Mouse (Mus musculus) limb, embryonic 14.5 days (tissue): ENCODE measurements around the gene Armc12. TPM values are rescaled to one million over a fixed set of nuclear protein-coding genes. Genes with fewer than 3 reads are reported as not detected.
A peak's percentile ranks its signal among the peaks of the same experiment; 100 is the strongest.

Source experiments
- ATAC-seq: fragments of 200-750 bp; cut with Nextera tagmentation; 2 replicates; pipeline ENCODE4 v1.8.0; 2017; ENCODE audit warnings: low read depth, moderate number of reproducible peaks, moderate TSS enrichment; ENCODE audit not compliant: low FRiP score
- DNase-seq: peaks from one replicate; pipeline ENCODE4 v3.0.0-alpha.2; 2015; ENCODE audit warnings: low spot score
- H3K27ac ChIP-seq: fragments of 300-500 bp; sonication (generic); replicated peaks from 2 replicates; pipeline ENCODE4 v1.5.1; 2014; ENCODE audit warnings: low read depth, mild to moderate bottlenecking, low read length, moderate library complexity, mixed read lengths
- H3K27me3 ChIP-seq: fragments of 300-500 bp; sonication (generic); 2 replicates; pipeline ENCODE4 v1.6.1; 2014; ENCODE audit warnings: low read length, mixed read lengths; ENCODE audit not compliant: control insufficient read depth, insufficient read depth
- H3K36me3 ChIP-seq: fragments of 300-500 bp; sonication (generic); 2 replicates; pipeline ENCODE4 v1.6.1; 2014; ENCODE audit warnings: mild to moderate bottlenecking, low read length, moderate library complexity, mixed read lengths; ENCODE audit not compliant: control insufficient read depth, insufficient read depth
- H3K4me1 ChIP-seq: fragments of 300-500 bp; sonication (generic); 2 replicates; pipeline ENCODE4 v1.6.1; 2014; ENCODE audit warnings: antibody characterized with exemption, low read length, mixed read lengths; ENCODE audit not compliant: control insufficient read depth, insufficient read depth
- H3K4me2 ChIP-seq: fragments of 300-500 bp; sonication (generic); replicated peaks from 2 replicates; pipeline ENCODE4 v1.6.1; 2014; ENCODE audit warnings: low read depth, mild to moderate bottlenecking, low read length, moderate library complexity; ENCODE audit not compliant: severe bottlenecking
- H3K4me3 ChIP-seq: fragments of 300-500 bp; sonication (generic); replicated peaks from 2 replicates; pipeline ENCODE4 v1.5.1; 2014; ENCODE audit warnings: low read length
- H3K9ac ChIP-seq: fragments of 300-500 bp; sonication (generic); 2 replicates; pipeline ENCODE4 v1.6.1; 2014; ENCODE audit warnings: mild to moderate bottlenecking, low read depth, low read length, moderate library complexity; ENCODE audit not compliant: severe bottlenecking
- H3K9me3 ChIP-seq: fragments of 300-500 bp; sonication (generic); 2 replicates; pipeline ENCODE4 v1.6.1; 2016; ENCODE audit warnings: low read length; ENCODE audit not compliant: control insufficient read depth
- POLR2A ChIP-seq: fragments of 200-500 bp; IDR thresholded peaks from 2 replicates; pipeline ENCODE4 v1.8.0; 2012; ENCODE audit warnings: inconsistent platforms, mild to moderate bottlenecking, moderate library complexity, borderline replicate concordance; ENCODE audit not compliant: insufficient read depth, insufficient read length; ENCODE audit errors: extremely low read depth
- WGBS: fragments of 180-500 bp; shearing (Covaris S2); extraction: QIAGEN DNeasy Blood & Tissue Kit; methylation state at CpG from one replicate; pipeline ENCODE4 v1.1.7; 2014; 5-methylcytosine and 5-hydroxymethylcytosine counted together
- polyA plus RNA-seq, 2 experiments: library from polyadenylated mRNA; depleted of rRNA in 1 of 2; stranded (reverse) in 1 of 2; unstranded in 1 of 2; fragments of >200 nt; fragmentation: Nextera tagmentation in 1 of 2; extraction: Ambion mirVana in 1 of 2; gene quantifications; 2 replicates each; pipeline versions ENCODE4 v1.2.1 to v1.2.3; 2012 to 2014

The Armc12 gene
- polyA plus RNA-seq, 2 experiments: 0.04 TPM; not detected in 1

DNA sequence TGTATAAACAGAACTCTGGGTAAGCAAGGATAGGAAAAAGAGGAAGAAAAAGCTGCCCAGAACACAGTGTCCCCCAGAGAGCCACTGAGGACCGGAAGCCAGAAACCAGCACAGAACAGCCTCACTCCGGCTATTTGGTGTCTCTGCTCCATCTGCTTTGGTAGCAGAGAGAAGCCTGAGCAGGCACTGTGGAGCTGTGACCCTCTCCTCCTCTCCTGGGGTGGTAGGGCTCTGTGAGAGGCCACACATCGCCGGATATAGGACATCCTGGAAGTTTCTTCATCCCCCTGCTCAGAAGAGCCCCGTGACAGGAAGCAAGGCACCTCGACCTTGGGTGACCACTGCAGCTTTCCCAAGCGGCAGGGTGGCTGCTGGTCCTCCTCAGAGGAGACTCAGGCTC, 16.8 kb upstream of the Armc12 start:
- 59% methylated on average over 7 of the region's 7 CpGs for WGBS

DNA sequence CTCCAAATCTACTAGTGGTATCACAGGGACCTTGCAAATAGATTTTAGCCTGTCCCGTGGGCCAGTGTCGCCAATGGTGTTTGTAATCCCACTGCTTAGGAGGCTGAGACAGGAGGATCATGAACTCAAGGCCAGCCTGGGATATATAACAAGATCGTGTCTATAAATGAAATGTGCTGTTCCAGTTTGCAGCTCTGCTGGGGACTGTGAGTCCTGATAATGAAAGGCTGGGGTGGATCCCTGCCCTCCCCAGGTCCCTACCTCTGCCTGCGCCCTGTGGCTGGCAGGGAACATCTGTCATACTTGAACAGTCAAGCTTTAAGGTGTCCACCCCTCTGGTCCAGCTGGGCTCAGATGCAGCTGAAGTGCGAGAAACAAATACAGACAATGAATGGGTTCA, 16.1 kb upstream of the Armc12 start:
- H3K4me2 ChIP-seq: no peak overlapping the region
- H3K27ac ChIP-seq: no peak overlapping the region
- no peak overlapping the region for H3K9ac ChIP-seq
- no peak for DNase-seq
- H3K4me1 ChIP-seq: peaks cover 29% of the 10 kb centered on the region
- no peak overlapping the region for H3K4me3 ChIP-seq
- TF ChIP-seq POLR2A: no peak
- ATAC-seq: no peak
- no peaks in the 10 kb centered on the region for H3K36me3 ChIP-seq
- no peaks in the 10 kb centered on the region for H3K9me3 ChIP-seq
- WGBS: 75% methylated on average over 5 of the region's 5 CpGs
- no peaks in the 10 kb centered on the region for H3K27me3 ChIP-seq

More for the DNA sequence above, 16.8 kb upstream of the Armc12 start:
- peaks cover 26% of the 10 kb centered on the region for H3K4me1 ChIP-seq
- no peaks in the 10 kb centered on the region for H3K9me3 ChIP-seq
- H3K36me3 ChIP-seq: no peaks in the 10 kb centered on the region
- H3K27ac ChIP-seq: no peak overlapping the region
- DNase-seq: no peak
- no peak overlapping the region for H3K9ac ChIP-seq
- no peaks in the 10 kb centered on the region for H3K27me3 ChIP-seq
- no peak overlapping the region for H3K4me2 ChIP-seq
- H3K4me3 ChIP-seq: no peak overlapping the region
- no peak for TF ChIP-seq POLR2A
- ATAC-seq: no peak

GRCm38 (mm10) chr17:28515431-28516341, 14.9 kb upstream of the Armc12 start:
- no peak overlapping the region for H3K4me2 ChIP-seq
- no peak overlapping the region for H3K27ac ChIP-seq
- TF ChIP-seq POLR2A: no peak
- no peak overlapping the region for H3K4me3 ChIP-seq
- no peak for ATAC-seq
- no peaks in the 10 kb centered on the region for H3K36me3 ChIP-seq
- no peaks in the 10 kb centered on the region for H3K9me3 ChIP-seq
- WGBS: 63% methylated on average over 10 of the region's 10 CpGs
- no peak for DNase-seq
- peaks cover 26% of the 10 kb centered on the region for H3K4me1 ChIP-seq
- no peak overlapping the region for H3K9ac ChIP-seq
- no peaks in the 10 kb centered on the region for H3K27me3 ChIP-seq

DNA sequence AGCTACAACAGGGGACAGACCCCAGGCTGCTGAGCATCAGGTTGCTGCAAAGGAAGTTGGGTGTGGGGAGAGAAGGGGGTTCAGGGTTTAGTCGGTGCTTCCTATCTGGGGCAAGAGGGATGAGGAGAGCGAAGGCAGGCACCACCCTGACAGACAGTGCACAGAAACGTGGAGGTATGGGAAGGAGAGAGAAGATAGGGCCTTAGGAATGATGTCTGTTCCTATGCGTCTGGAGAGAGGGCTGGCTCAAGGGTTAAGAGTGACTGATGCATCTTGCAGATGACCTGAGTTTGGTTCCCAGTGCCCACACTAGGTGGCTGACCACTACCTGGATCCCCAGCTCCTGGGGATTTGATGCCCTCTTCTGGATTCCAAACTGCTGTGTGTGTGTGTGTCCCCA, 13.7 kb upstream of the Armc12 start:
- H3K9me3 ChIP-seq: no peaks in the 10 kb centered on the region
- H3K4me3 ChIP-seq: 0 out of 2 replicates have a peak overlapping the region, but pooled peaks have one; percentile 47
- DNase-seq (no peak), ATAC-seq (no peak)
- no peak for TF ChIP-seq POLR2A
- peaks cover 24% of the 10 kb centered on the region for H3K4me1 ChIP-seq
- WGBS: 67% methylated on average over 4 of the region's 4 CpGs
- H3K27me3 ChIP-seq: no peaks in the 10 kb centered on the region
- peak overlapping the region; percentile 96; the same call in 1 of the 2 replicates for H3K4me2 ChIP-seq
- H3K36me3 ChIP-seq: no peaks in the 10 kb centered on the region
- no peak overlapping the region for H3K9ac ChIP-seq
- H3K27ac ChIP-seq: no peak overlapping the region

DNA sequence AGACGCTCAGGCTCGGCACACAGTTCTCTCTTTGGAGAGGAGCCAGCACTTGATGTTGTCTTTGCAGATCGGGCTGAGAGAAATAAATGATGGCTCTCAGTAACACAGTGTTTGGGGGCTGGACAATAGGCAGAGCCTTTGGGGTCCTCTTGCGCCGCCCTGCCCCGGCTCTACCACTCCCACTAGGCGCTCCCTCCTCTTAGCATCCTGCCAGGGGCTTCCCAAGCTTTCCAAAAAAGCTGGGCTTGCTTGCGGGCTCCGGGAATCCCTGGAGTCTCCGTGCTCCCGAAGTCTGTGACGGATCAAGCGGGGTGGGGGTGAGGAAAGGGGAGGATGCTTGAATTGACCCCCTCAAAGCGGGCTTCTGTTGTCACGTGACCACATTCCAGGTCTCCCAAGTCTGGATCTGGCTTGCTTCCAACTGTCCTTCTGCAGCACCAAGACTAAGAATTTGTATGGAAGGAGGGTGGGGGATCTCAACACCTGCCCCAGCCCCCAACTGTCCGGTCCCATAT, 13.1 kb upstream of the Armc12 start, which contains the start of gene Fkbp5:
Gene Fkbp5 (minus strand): TSS at position 87 of the 515 bp plus-strand sequence.
- Histone ChIP-seq H3K4me1 (peaks cover 26% of the 10 kb centered on the region), H3K4me2 (peak within 1 kb of the TSS; percentile 96), H3K4me3 (peak within 1 kb of the TSS; percentile 47), H3K9ac (peak within 1 kb of the TSS; percentile 59), H3K27me3 (no peaks in the 10 kb centered on the region), H3K36me3 (no peaks in the 10 kb centered on the region), H3K9me3 (no peaks in the 10 kb centered on the region), H3K27ac (peak within 1 kb of the TSS; percentile 73)
- ATAC-seq (peak; percentile 55), DNase-seq (peak; percentile 82)
- no peak for TF ChIP-seq POLR2A
- WGBS: 3% methylated on average over 16 of the region's 16 CpGs
